Mouse (Mus musculus): Measurements from ENCODE around the gene Gpt2.

GRCm38 (mm10) chr8:85555181-85556145, 63.1 kb downstream of the Gpt2 start, which contains the start of gene Dnaja2:
- TF ChIP-seq CTCF (IDR thresholded peaks at IDR 0.05; ENCODE audit: low read depth, low read length) (no peak), POLR2A (IDR thresholded peaks at IDR 0.05; ENCODE audit: insufficient read depth, low read length) (no peak)
